Mouse (Mus musculus) stomach, embryonic 15.5 days (tissue): Measurements from ENCODE around the gene Hmces. TPM values are rescaled to one million over a fixed set of nuclear protein-coding genes. Genes with fewer than 3 reads are reported as not detected.
A peak's percentile ranks its signal among the peaks of the same experiment; 100 is the strongest.

ENCODE experiments used
- ATAC-seq: fragments of 200-750 bp; cut with Nextera tagmentation; 2 replicates; pipeline ENCODE4 v1.8.0; 2017; ENCODE audit warnings: low read depth, moderate number of reproducible peaks, moderate TSS enrichment; ENCODE audit not compliant: insufficient read depth, low FRiP score
- H3K27ac ChIP-seq: fragments of 300-500 bp; sonication (generic); 2 replicates; pipeline ENCODE4 v1.5.1; 2015; ENCODE audit warnings: mild to moderate bottlenecking, inconsistent platforms
- H3K27me3 ChIP-seq: fragments of 300-500 bp; sonication (generic); replicated peaks from 2 replicates; pipeline ENCODE4 v1.6.1; 2015; ENCODE audit warnings: inconsistent platforms
- H3K36me3 ChIP-seq: fragments of 300-500 bp; sonication (generic); 2 replicates; pipeline ENCODE4 v1.6.1; 2015; ENCODE audit warnings: inconsistent platforms
- H3K4me1 ChIP-seq: fragments of 300-500 bp; sonication (generic); 2 replicates; pipeline ENCODE4 v1.6.1; 2015; ENCODE audit warnings: inconsistent platforms
- H3K4me2 ChIP-seq: fragments of 300-500 bp; sonication (generic); 2 replicates; pipeline ENCODE4 v1.6.1; 2015; ENCODE audit warnings: mild to moderate bottlenecking, inconsistent platforms
- H3K4me3 ChIP-seq: fragments of 300-500 bp; sonication (generic); replicated peaks from 2 replicates; pipeline ENCODE4 v1.5.1; 2015; ENCODE audit warnings: inconsistent platforms
- H3K9ac ChIP-seq: fragments of 300-500 bp; sonication (generic); 2 replicates; pipeline ENCODE4 v1.6.1; 2015; ENCODE audit warnings: inconsistent platforms
- H3K9me3 ChIP-seq: fragments of 300-500 bp; sonication (generic); 2 replicates; pipeline ENCODE4 v1.6.1; 2016; ENCODE audit warnings: inconsistent platforms
- WGBS: fragments of 180-500 bp; shearing (Covaris S2); methylation state at CpG from one replicate; pipeline ENCODE4 v1.1.7; 2015; 5-methylcytosine and 5-hydroxymethylcytosine counted together
- polyA plus RNA-seq: library from polyadenylated mRNA; unstranded; fragments of >200 nt; fragmentation: Nextera tagmentation; extraction: Ambion mirVana; gene quantifications from 2 replicates; pipeline ENCODE4 v1.2.1, GENCODE M21; 2015

Gene Hmces
- 40.6 and 42.8 TPM in 2 replicates for polyA plus RNA-seq

GRCm38 (mm10) chr6:87913661-87914325, at the start of gene Hmces:
Hmces (plus strand) TSS chr6:87913935.
- Histone ChIP-seq H3K9ac (peak within 1 kb of the TSS; percentile 92), H3K27ac (peak within 1 kb of the TSS; percentile 89), H3K4me1 (peaks cover 11% of the 10 kb centered on the region; the same call in 1 of the 2 replicates), H3K4me3 (peak within 1 kb of the TSS; percentile 86), H3K9me3 (no peaks in the 10 kb centered on the region), H3K27me3 (no peaks in the 10 kb centered on the region), H3K36me3 (peaks cover 41% of the 10 kb centered on the region), H3K4me2 (peak within 1 kb of the TSS; percentile 81)
- peak; percentile 90 for ATAC-seq
- under 1% methylated on average over 56 of the region's 62 CpGs for WGBS

GRCm38 (mm10) chr6:87866211-87866610, 47.5 kb upstream of the Hmces start:
- no peaks in the 10 kb centered on the region for H3K36me3 ChIP-seq
- H3K9me3 ChIP-seq, result no peaks in the 10 kb centered on the region
- H3K4me2 ChIP-seq, result no peak overlapping the region
- H3K27ac ChIP-seq, result no peak overlapping the region
- no peak for ATAC-seq
- H3K9ac ChIP-seq, result no peak overlapping the region
- no peak overlapping the region for H3K4me3 ChIP-seq
- WGBS, result 73% methylated on average over 6 of the region's 6 CpGs
- H3K27me3 ChIP-seq, result no peaks in the 10 kb centered on the region
- H3K4me1 ChIP-seq, result no peaks in the 10 kb centered on the region

- H3K9me3 ChIP-seq, result no peaks in the 10 kb centered on the region
- H3K9ac ChIP-seq, result no peak overlapping the region
- H3K36me3 ChIP-seq, result no peaks in the 10 kb centered on the region
- H3K27me3 ChIP-seq, result no peaks in the 10 kb centered on the region
- no peak overlapping the region for H3K4me3 ChIP-seq
- no peak overlapping the region for H3K27ac ChIP-seq
- no peak overlapping the region for H3K4me2 ChIP-seq
- 55% methylated on average over 2 of the region's 2 CpGs for WGBS
- no peaks in the 10 kb centered on the region for H3K4me1 ChIP-seq
- no peak for ATAC-seq
Measured at GRCm38 (mm10) chr6:87867256-87867655, 46.5 kb upstream of the Hmces start.

GRCm38 (mm10) chr6:87868871-87869506, 44.7 kb upstream of the Hmces start:
- Histone ChIP-seq H3K27ac (0 out of 2 replicates have a peak overlapping the region, but pooled peaks have one; percentile 8), H3K36me3 (no peaks in the 10 kb centered on the region), H3K4me2 (0 out of 2 replicates have a peak overlapping the region, but pooled peaks have one; percentile 10), H3K9me3 (no peaks in the 10 kb centered on the region), H3K4me3 (no peak overlapping the region), H3K4me1 (no peaks in the 10 kb centered on the region), H3K9ac (no peak overlapping the region), H3K27me3 (no peaks in the 10 kb centered on the region)
- 61% methylated on average over 9 of the region's 9 CpGs for WGBS
- peak; percentile 39; the same call in 1 of the 2 replicates for ATAC-seq

GRCm38 (mm10) chr6:87870440-87870839, 43.3 kb upstream of the Hmces start:
- H3K27me3 ChIP-seq, result no peaks in the 10 kb centered on the region
- no peak overlapping the region for H3K9ac ChIP-seq
- no peak for ATAC-seq
- 30% methylated on average over 1 of the region's 1 CpGs for WGBS
- H3K27ac ChIP-seq, result no peak overlapping the region
- H3K36me3 ChIP-seq, result no peaks in the 10 kb centered on the region
- H3K9me3 ChIP-seq, result no peaks in the 10 kb centered on the region
- H3K4me1 ChIP-seq, result no peaks in the 10 kb centered on the region
- H3K4me3 ChIP-seq, result no peak overlapping the region
- H3K4me2 ChIP-seq, result no peak overlapping the region

- 74% methylated on average over 7 of the region's 7 CpGs for WGBS
- Histone ChIP-seq H3K4me3 (no peak overlapping the region), H3K9ac (no peak overlapping the region), H3K4me1 (no peaks in the 10 kb centered on the region), H3K9me3 (no peaks in the 10 kb centered on the region), H3K27me3 (no peaks in the 10 kb centered on the region), H3K36me3 (no peaks in the 10 kb centered on the region), H3K4me2 (no peak overlapping the region), H3K27ac (no peak overlapping the region)
- ATAC-seq, result no peak
Measured at GRCm38 (mm10) chr6:87871240-87871639, 42.5 kb upstream of the Hmces start.

- H3K27me3 ChIP-seq, result no peaks in the 10 kb centered on the region
- no peaks in the 10 kb centered on the region for H3K4me1 ChIP-seq
- H3K27ac ChIP-seq, result no peak overlapping the region
- WGBS, result 64% methylated on average over 1 of the region's 1 CpGs
- no peak overlapping the region for H3K4me2 ChIP-seq
- no peak overlapping the region for H3K9ac ChIP-seq
- H3K36me3 ChIP-seq, result no peaks in the 10 kb centered on the region
- no peaks in the 10 kb centered on the region for H3K9me3 ChIP-seq
- ATAC-seq, result no peak
- H3K4me3 ChIP-seq, result no peak overlapping the region
Measured at GRCm38 (mm10) chr6:87873104-87873503, 40.6 kb upstream of the Hmces start.

GRCm38 (mm10) chr6:87873963-87874362, 39.8 kb upstream of the Hmces start:
- Histone ChIP-seq H3K4me1 (no peaks in the 10 kb centered on the region), H3K4me2 (no peak overlapping the region), H3K9me3 (no peaks in the 10 kb centered on the region), H3K9ac (no peak overlapping the region), H3K36me3 (no peaks in the 10 kb centered on the region), H3K27me3 (no peaks in the 10 kb centered on the region), H3K4me3 (no peak overlapping the region), H3K27ac (no peak overlapping the region)
- no peak for ATAC-seq
- WGBS, result 86% methylated on average over 2 of the region's 2 CpGs

GRCm38 (mm10) chr6:87875083-87875482, 38.7 kb upstream of the Hmces start:
- H3K4me1 ChIP-seq, result no peaks in the 10 kb centered on the region
- H3K9ac ChIP-seq, result no peak overlapping the region
- no peaks in the 10 kb centered on the region for H3K36me3 ChIP-seq
- H3K27ac ChIP-seq, result no peak overlapping the region
- H3K9me3 ChIP-seq, result no peaks in the 10 kb centered on the region
- no peaks in the 10 kb centered on the region for H3K27me3 ChIP-seq
- no peak overlapping the region for H3K4me2 ChIP-seq
- ATAC-seq, result no peak
- WGBS, result 71% methylated on average over 1 of the region's 1 CpGs
- no peak overlapping the region for H3K4me3 ChIP-seq

- H3K27ac ChIP-seq, result no peak overlapping the region
- H3K9me3 ChIP-seq, result no peaks in the 10 kb centered on the region
- H3K36me3 ChIP-seq, result no peaks in the 10 kb centered on the region
- H3K27me3 ChIP-seq, result no peaks in the 10 kb centered on the region
- H3K4me1 ChIP-seq, result no peaks in the 10 kb centered on the region
- H3K9ac ChIP-seq, result no peak overlapping the region
- H3K4me2 ChIP-seq, result no peak overlapping the region
- 70% methylated on average over 7 of the region's 7 CpGs for WGBS
- ATAC-seq, result no peak
- no peak overlapping the region for H3K4me3 ChIP-seq
Measured at GRCm38 (mm10) chr6:87875562-87875961, 38.2 kb upstream of the Hmces start.

- 68% methylated on average over 13 of the region's 13 CpGs for WGBS
- H3K9ac ChIP-seq, result no peak overlapping the region
- no peak overlapping the region for H3K4me3 ChIP-seq
- H3K36me3 ChIP-seq, result no peaks in the 10 kb centered on the region
- no peak for ATAC-seq
- H3K27ac ChIP-seq, result no peak overlapping the region
- no peaks in the 10 kb centered on the region for H3K27me3 ChIP-seq
- no peaks in the 10 kb centered on the region for H3K9me3 ChIP-seq
- 0 out of 2 replicates have a peak overlapping the region, but pooled peaks have one; percentile 2 for H3K4me2 ChIP-seq
- no peaks in the 10 kb centered on the region for H3K4me1 ChIP-seq
Measured at GRCm38 (mm10) chr6:87876068-87876643, 37.6 kb upstream of the Hmces start.

- H3K4me3 ChIP-seq, result no peak overlapping the region
- no peak for ATAC-seq
- H3K27me3 ChIP-seq, result no peaks in the 10 kb centered on the region
- no peaks in the 10 kb centered on the region for H3K9me3 ChIP-seq
- no peak overlapping the region for H3K9ac ChIP-seq
- H3K36me3 ChIP-seq, result no peaks in the 10 kb centered on the region
- H3K27ac ChIP-seq, result no peak overlapping the region
- no peaks in the 10 kb centered on the region for H3K4me1 ChIP-seq
- no peak overlapping the region for H3K4me2 ChIP-seq
- WGBS, result 25% methylated on average over 4 of the region's 4 CpGs
Measured at GRCm38 (mm10) chr6:87879010-87879409, 34.7 kb upstream of the Hmces start.
